Mouse (Mus musculus) small intestine, adult 2 months (tissue): ENCODE measurements around the gene Ankrd24. TPM values are rescaled to one million over a fixed set of nuclear protein-coding genes. Genes with fewer than 3 reads are reported as not detected.

Experiments
- H3K27ac ChIP-seq: fragments of 200-500 bp; 2 replicates; pipeline ENCODE4 v1.5.1; 2012; ENCODE audit warnings: low read depth, low read length, control low read depth, inconsistent platforms; ENCODE audit not compliant: insufficient read depth
- H3K27me3 ChIP-seq: fragments of 200-500 bp; 2 replicates; pipeline ENCODE4 v1.6.1; 2012; ENCODE audit warnings: mild to moderate bottlenecking, moderate library complexity, low read length, inconsistent platforms; ENCODE audit not compliant: control insufficient read depth, insufficient read depth
- H3K36me3 ChIP-seq: fragments of 200-500 bp; 2 replicates; pipeline ENCODE4 v1.6.1; 2012; ENCODE audit warnings: mild to moderate bottlenecking, low read length, control low read depth, inconsistent platforms; ENCODE audit not compliant: control insufficient read depth, insufficient read depth
- H3K4me1 ChIP-seq: fragments of 200-500 bp; 2 replicates; pipeline ENCODE4 v1.6.1; 2012; ENCODE audit warnings: low read length, inconsistent platforms, mixed read lengths; ENCODE audit not compliant: control insufficient read depth, insufficient read depth, insufficient read length
- H3K4me3 ChIP-seq: fragments of 200-500 bp; 2 replicates; pipeline ENCODE4 v1.5.1; 2012; ENCODE audit warnings: low read depth, mild to moderate bottlenecking, control low read depth, inconsistent platforms, low read length, moderate library complexity
- CTCF ChIP-seq: fragments of 200-500 bp; IDR thresholded peaks from 2 replicates; pipeline ENCODE4 v1.5.1; 2012; ENCODE audit warnings: low read depth, mild to moderate bottlenecking, control low read depth, inconsistent platforms, low read length, moderate library complexity, mixed read lengths; ENCODE audit not compliant: insufficient replicate concordance, insufficient read length; ENCODE audit errors: extremely low read depth
- POLR2A ChIP-seq: fragments of 200-500 bp; IDR thresholded peaks from 2 replicates; pipeline ENCODE4 v1.6.1; 2012; ENCODE audit warnings: low read depth, mild to moderate bottlenecking, control low read depth, inconsistent platforms, low read length, moderate library complexity
- WGBS: fragments of 180-500 bp; shearing (Covaris S2); methylation state at CpG from one replicate; pipeline ENCODE4 v1.1.7; 2018; 5-methylcytosine and 5-hydroxymethylcytosine counted together
- polyA plus RNA-seq: library from polyadenylated mRNA; depleted of rRNA; stranded (reverse); fragments of >200 nt; gene quantifications from 2 replicates; pipeline ENCODE4 v1.2.3, GENCODE M21; 2012

Ankrd24 gene
- polyA plus RNA-seq, 1 experiment, result 11.3 TPM

GRCm38 (mm10) chr10:81593223-81593622 lies 35.1 kb upstream of the Ankrd24 start:
- peaks cover 8% of the 10 kb centered on the region; the same call in 1 of the 2 replicates for H3K4me1 ChIP-seq
- 65% methylated on average over 4 of the region's 4 CpGs for WGBS
- no peaks in the 10 kb centered on the region for H3K27me3 ChIP-seq
- H3K36me3 ChIP-seq, result no peaks in the 10 kb centered on the region
- TF ChIP-seq POLR2A (no peak), CTCF (no peak)
- no peak overlapping the region for H3K27ac ChIP-seq
- no peak overlapping the region for H3K4me3 ChIP-seq

GRCm38 (mm10) chr10:81593935-81594334 lies 34.4 kb upstream of the Ankrd24 start:
- WGBS, result 67% methylated on average over 18 of the region's 18 CpGs
- Histone ChIP-seq H3K4me1 (peaks cover 8% of the 10 kb centered on the region), H3K27ac (no peak overlapping the region), H3K4me3 (no peak overlapping the region), H3K36me3 (no peaks in the 10 kb centered on the region), H3K27me3 (no peaks in the 10 kb centered on the region)
- no peak for TF ChIP-seq CTCF
- TF ChIP-seq POLR2A, result no peak

- TF ChIP-seq POLR2A, result no peak
- no peak for TF ChIP-seq CTCF
Observed at GRCm38 (mm10) chr10:81595599-81595998, 32.7 kb upstream of the Ankrd24 start.

DNA sequence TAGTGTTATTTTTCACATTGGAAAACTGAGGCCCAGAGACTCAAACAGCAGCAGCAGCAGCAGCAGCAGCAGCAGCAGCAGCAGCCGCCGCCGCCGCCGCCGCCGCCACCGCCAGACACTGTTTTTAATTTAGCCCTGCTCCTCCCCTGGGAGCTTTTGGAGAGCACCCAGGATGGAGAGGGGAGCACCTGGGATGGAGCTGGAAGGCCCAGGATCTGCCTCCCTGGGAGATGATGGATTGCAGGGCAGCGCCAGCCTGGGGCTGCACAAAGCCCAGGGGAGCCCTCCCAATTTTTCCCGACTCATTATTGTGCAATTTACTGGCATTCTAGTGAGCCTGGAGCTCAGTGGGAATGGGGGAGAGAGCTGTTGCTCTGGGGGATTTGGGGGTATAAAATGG lies 31.7 kb upstream of the Ankrd24 start:
- Histone ChIP-seq H3K27me3 (no peaks in the 10 kb centered on the region), H3K4me3 (peak overlapping the region; percentile 12; the same call in 1 of the 2 replicates), H3K27ac (no peak overlapping the region), H3K36me3 (no peaks in the 10 kb centered on the region), H3K4me1 (peaks cover 18% of the 10 kb centered on the region)
- TF ChIP-seq CTCF, result no peak
- 59% methylated on average over 10 of the region's 10 CpGs for WGBS

More at GRCm38 (mm10) chr10:81595599-81595998, 32.7 kb upstream of the Ankrd24 start:
- no peaks in the 10 kb centered on the region for H3K36me3 ChIP-seq
- H3K4me1 ChIP-seq, result peaks cover 13% of the 10 kb centered on the region
- 49% methylated on average over 5 of the region's 5 CpGs for WGBS
- H3K4me3 ChIP-seq, result no peak overlapping the region
- no peaks in the 10 kb centered on the region for H3K27me3 ChIP-seq
- no peak overlapping the region for H3K27ac ChIP-seq

GRCm38 (mm10) chr10:81597137-81597950 lies 31.0 kb upstream of the Ankrd24 start:
- H3K27ac ChIP-seq, result no peak overlapping the region
- 19% methylated on average over 12 of the region's 12 CpGs for WGBS
- peaks cover 18% of the 10 kb centered on the region for H3K4me1 ChIP-seq

DNA sequence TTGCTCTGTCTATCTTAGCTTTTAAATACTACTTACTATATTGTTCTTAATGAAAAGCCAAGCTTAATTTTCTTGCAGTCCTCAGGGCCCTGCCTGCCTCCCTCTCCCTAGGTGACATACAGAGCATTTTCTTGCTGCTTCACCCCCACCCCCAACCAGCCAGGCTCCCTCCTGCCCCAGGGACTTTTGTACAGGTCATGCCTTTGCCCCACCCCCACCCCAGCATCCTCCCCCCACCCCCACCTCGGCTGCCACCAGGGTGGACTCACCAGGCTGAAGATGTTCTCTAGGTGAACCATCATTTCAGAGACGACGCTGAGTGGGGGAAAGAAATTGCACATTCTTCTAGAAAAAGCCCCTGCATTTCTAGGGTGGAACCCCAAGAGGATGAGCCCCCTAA lies 30.0 kb upstream of the Ankrd24 start:
- no peaks in the 10 kb centered on the region for H3K27me3 ChIP-seq
- no peak overlapping the region for H3K27ac ChIP-seq
- H3K36me3 ChIP-seq, result no peaks in the 10 kb centered on the region
- no peak for TF ChIP-seq CTCF
- no peak for TF ChIP-seq POLR2A
- peaks cover 18% of the 10 kb centered on the region for H3K4me1 ChIP-seq
- H3K4me3 ChIP-seq, result no peak overlapping the region
- WGBS, result 69% methylated on average over 3 of the region's 3 CpGs

More at GRCm38 (mm10) chr10:81597137-81597950, 31.0 kb upstream of the Ankrd24 start:
- no peaks in the 10 kb centered on the region for H3K27me3 ChIP-seq
- H3K36me3 ChIP-seq, result no peaks in the 10 kb centered on the region
- TF ChIP-seq CTCF (no peak), POLR2A (no peak)
- peak overlapping the region; percentile 32 for H3K4me3 ChIP-seq

DNA sequence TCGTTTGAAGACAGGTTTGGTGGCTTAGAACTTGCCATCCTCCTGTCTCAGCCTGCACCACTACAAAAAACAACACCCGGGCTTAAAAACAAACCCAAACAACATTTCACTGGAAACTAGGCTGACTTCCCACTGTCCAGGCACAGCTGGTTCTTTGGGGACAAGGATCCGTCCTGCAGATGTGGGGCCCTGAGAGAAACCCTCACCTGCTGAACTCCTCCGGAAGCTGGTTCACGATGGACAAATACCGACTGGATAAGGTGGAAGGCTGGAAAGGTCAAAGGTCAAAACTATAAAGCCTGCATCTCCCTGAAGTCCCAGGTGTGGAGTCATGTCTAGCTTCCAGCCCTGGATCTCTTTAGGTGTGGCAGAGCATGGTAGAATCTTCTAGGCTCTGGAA lies 29.5 kb upstream of the Ankrd24 start:
- Histone ChIP-seq H3K27ac (no peak overlapping the region), H3K36me3 (no peaks in the 10 kb centered on the region), H3K27me3 (no peaks in the 10 kb centered on the region), H3K4me3 (no peak overlapping the region), H3K4me1 (peaks cover 18% of the 10 kb centered on the region)
- WGBS, result 24% methylated on average over 6 of the region's 6 CpGs
- TF ChIP-seq POLR2A, result no peak
- TF ChIP-seq CTCF, result no peak
